Mouse (Mus musculus) neutrophil, adult 59 days (primary cell): ENCODE measurements around the gene Myo18b. TPM values are rescaled to one million over a fixed set of nuclear protein-coding genes. Genes with fewer than 3 reads are reported as not detected.

Experiments
- total RNA-seq, 2 experiments: library from RNA; stranded (reverse); gene quantifications; 1 replicate in 1 of 2; 2 replicates in 1 of 2; pipeline ENCODE4 v1.2.4; 2023

Myo18b gene
- 1 to 10 TPM; 1.2 to 1.5 TPM for total RNA-seq

GRCm38 (mm10) chr5:112895674-112896654 is at the start of gene Myo18b:
Gene Myo18b (minus strand): TSS chr5:112896362.

Other genes with a start within 250 kb of the Myo18b start
- gene Grk3, start 119.4 kb upstream of the Myo18b start, total RNA-seq: 10 to 100 TPM; 32.9 to 33.5 TPM
- not detected for gene Crybb2, start 173.8 kb upstream of the Myo18b start, total RNA-seq
- gene Crybb3, start 185.2 kb upstream of the Myo18b start, total RNA-seq: not detected